Mouse (Mus musculus): ENCODE measurements at regions not wholly inside any gene's neighbourhood (a gene's known extent, or its start where the extent isn't known, plus 50 kb on each side); places are given as distances from the start of the nearest gene placed in this dataset.

GRCm38 (mm10) chr1:166735545-166735944 is 53.9 kb upstream of the Fmo9 start:
- DNase-seq (ENCODE audit: low read depth, low spot score), result no peak

DNA sequence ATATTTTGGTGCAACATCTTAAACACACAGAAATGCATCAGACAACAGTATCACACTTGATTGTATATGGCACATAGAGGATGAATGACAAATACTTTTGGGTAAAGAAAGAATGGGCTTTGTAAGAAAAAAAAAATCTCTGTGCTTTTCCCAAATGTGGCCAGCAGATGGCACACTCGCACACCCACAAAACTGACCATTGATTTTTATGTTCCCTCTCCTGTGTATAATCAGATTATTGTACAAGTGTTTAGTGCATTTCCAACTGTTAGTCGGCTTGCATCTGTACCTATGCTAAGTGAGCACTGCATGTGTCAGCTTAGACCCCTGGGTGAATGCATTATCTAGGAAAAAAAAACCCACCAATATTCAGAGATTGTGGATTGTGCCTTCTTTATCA is 56.4 kb upstream of the Fmo9 start:
- DNase-seq (ENCODE audit: low read depth, low spot score), result peak; percentile 60

GRCm38 (mm10) chr1:166750236-166750635 is 68.6 kb upstream of the Fmo9 start:
- peak; percentile 94 for DNase-seq (ENCODE audit: low read depth, low spot score)

GRCm38 (mm10) chr1:166750777-166751176 is 69.1 kb upstream of the Fmo9 start:
- DNase-seq (ENCODE audit: low read depth, low spot score), result no peak

- no peak for DNase-seq (ENCODE audit: low read depth, low spot score)
Measured at GRCm38 (mm10) chr1:166751436-166751835, 69.8 kb upstream of the Fmo9 start.

- DNase-seq (ENCODE audit: low read depth, low spot score), result peak; percentile 94
Measured at GRCm38 (mm10) chr1:166752990-166753709, 71.5 kb upstream of the Fmo9 start.

DNA sequence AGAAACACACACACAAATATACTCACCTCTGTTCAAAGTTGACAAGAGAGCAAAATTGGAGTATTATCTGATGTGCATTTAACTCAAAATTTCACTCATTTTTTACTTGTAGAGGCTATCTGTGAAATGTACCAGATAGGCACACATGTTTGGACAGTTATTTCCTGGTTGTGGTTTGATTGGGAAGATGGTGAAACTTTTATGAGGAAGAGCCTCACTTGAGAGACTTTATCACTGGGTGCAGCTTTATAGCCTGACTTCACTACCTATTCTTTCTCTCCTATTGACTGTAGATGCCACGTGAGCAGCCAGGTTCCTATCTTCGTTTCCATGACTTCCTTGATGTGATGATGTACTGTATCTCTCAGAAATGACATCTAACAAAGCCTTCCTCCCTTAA is 77.3 kb upstream of the Fmo9 start:
- DNase-seq (ENCODE audit: low read depth, low spot score), result no peak

GRCm38 (mm10) chr1:166773114-166773513 is 91.5 kb upstream of the Fmo9 start:
- DNase-seq (ENCODE audit: low read depth, low spot score), result no peak

GRCm38 (mm10) chr1:166782106-166782505 is 100.5 kb upstream of the Fmo9 start:
- DNase-seq (ENCODE audit: low read depth, low spot score), result peak; percentile 89

DNA sequence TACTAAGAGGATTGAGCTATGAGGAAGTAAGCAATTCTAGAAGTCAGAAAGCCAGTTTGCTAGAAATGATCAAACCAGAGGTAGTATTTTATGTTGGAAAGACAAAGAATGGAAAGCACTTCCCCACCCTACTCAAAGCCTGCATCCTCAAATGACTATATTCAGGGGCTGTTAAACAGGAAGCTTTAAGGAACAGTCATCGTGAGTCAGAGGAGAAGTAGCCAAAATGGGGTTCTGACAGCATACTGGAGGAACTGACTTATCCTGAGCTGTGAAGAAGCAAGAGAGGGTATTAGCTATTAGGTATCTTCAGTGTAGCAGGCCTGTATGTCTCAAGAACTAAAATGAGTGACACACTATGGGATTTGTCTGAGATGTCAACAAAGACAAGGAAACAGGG is 106.3 kb upstream of the Fmo9 start:
- DNase-seq (ENCODE audit: low read depth, low spot score), result peak; percentile 65

DNA sequence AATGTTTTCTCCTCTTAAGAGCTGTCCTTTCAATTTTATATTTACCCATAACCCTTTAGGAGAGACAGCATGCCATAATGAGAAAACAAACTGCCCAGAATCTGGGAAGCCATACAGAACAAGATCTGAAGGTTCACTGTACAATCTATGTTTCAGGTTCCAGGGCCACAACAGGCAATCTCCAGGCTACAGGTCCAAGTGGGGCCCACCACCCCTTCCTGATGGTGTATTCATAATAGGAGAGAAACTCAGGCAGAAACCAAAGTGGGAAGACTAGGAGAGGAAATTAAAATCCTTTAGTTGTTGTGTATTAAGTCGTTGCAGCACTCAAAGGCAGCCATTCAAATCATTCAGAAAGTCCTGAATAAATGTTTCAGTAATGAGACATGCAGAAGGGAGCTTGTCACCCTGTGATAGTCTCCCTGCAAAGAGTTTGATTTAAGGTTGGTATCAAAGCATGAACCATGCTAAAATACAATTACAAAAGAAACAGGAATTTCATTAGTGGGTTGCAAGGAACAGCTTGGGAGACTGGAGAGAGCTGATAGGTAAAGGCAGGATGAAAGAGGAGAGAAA is 107.3 kb upstream of the Fmo9 start:
- no peak for DNase-seq (ENCODE audit: low read depth, low spot score)

DNA sequence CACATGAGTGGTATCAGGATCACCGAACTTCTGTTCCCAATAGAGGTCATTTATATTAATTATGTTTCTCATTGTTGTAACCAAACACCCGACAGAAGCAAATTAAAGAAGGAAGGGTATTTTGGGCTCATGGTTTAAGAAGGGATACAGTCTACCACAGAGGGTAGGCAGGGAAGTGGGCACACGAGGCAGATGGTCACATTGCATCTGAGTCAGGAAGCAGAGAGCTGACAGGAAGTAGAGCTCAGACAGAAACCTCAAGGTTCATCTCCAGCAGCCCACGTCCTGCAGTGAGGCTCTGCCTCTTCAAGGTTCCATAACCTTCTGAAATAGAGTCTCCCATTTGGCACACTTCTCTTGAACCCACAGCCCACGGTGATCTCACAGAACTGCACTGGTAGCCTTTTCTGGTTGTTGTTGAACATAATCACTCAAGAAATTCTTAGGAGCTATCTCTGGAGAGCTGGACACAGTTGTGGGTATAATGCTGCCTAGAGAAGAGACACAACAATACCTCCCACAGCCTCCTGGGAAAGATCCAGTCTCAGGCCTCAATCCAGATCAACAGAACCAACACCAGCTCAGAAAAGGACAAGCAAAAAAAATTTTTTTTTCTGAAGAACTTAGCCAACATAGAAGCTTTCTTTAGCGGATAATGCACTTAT is 111.5 kb upstream of the Fmo9 start:
- peak; percentile 65 for DNase-seq (ENCODE audit: low read depth, low spot score)

DNA sequence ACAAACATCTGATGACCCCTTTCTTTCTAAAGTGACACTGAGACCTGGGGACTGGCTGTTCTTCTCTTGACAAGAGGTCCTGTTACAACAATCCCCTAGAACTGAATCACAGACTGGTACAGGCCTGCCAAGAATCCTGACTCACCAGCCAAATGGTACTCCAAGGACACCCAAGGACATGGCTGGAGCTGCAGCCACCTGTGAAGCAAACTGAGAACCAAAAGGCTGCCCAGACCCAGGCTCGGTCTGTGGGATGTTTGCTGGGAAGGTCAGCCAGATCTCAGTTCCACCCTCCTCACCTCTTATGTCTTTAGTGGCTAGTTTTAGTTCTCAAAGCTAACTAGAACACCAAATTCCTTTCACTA is 112.1 kb upstream of the Fmo9 start:
- DNase-seq (ENCODE audit: low read depth, low spot score), result peak; percentile 76

- DNase-seq (ENCODE audit: low read depth, low spot score), result peak; percentile 65
Measured at GRCm38 (mm10) chr1:166794622-166795244, 113.1 kb upstream of the Fmo9 start.

GRCm38 (mm10) chr1:166795613-166796012 is 114.0 kb upstream of the Fmo9 start:
- no peak for DNase-seq (ENCODE audit: low read depth, low spot score)

- peak; percentile 81 for DNase-seq (ENCODE audit: low read depth, low spot score)
Measured at GRCm38 (mm10) chr1:166796362-166796925, 114.8 kb upstream of the Fmo9 start.

- DNase-seq (ENCODE audit: low read depth, low spot score), result peak; percentile 88
Measured at GRCm38 (mm10) chr1:166796931-166797330, 115.3 kb upstream of the Fmo9 start.

GRCm38 (mm10) chr1:166800953-166801603 is 119.4 kb upstream of the Fmo9 start:
- peak; percentile 98 for DNase-seq (ENCODE audit: low read depth, low spot score)

- DNase-seq (ENCODE audit: low read depth, low spot score), result no peak
Measured at GRCm38 (mm10) chr1:166801929-166802328, 120.3 kb upstream of the Fmo9 start.

DNA sequence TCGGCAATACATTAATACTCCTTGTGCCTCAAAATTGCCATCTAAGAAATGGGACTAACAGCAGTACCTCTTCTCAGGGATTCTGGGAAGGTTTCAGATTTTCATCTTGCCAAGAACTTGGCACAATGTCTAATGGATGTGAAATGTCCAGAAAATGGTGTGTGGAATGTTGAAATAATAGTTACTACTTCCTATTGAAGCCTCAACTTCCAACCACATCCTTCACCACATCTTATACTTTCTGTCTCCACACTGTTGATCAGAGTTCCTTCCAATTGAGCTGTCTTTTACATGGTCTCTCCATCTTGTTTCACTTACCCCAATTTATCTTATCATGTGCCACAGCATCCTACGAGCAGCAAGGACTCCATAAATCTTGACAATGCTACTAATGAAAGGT is 122.3 kb upstream of the Fmo9 start:
- no peak for DNase-seq (ENCODE audit: low read depth, low spot score)

DNA sequence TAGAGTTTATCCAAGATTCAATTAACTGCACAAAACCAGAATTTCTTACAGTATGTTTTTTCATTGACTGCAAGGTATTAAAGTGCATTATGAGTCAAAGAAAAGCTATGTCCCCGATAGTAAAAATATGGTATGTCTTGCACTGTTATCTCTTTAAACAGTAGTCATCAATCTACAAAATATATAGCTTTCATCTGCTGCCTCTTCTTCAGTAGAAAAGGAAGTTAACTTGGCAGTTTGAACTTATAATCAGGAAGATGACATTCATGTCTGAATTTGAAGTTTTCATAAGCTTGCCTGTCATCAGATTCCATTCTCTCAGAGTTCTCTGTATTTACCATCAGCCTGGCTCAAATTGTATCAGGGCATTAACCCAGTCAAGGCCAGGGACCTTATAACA is 122.7 kb upstream of the Fmo9 start:
- no peak for DNase-seq (ENCODE audit: low read depth, low spot score)

Data from brain, adult 2 months (tissue).